Mouse (Mus musculus) hindbrain, embryonic 10.5 days (tissue): ENCODE measurements around the gene Bglap2. TPM values are rescaled to one million over a fixed set of nuclear protein-coding genes. Genes with fewer than 3 reads are reported as not detected.
"Not testable (repeated sequence)": the region's sequence is repeated elsewhere in the genome, so short reads cannot be mapped to it uniquely, and the experiment has no call there.

Experiments used
- DNase-seq: peaks from one replicate; pipeline ENCODE4 v3.0.0-alpha.2; 2017; ENCODE audit warnings: low spot score
- H3K27ac ChIP-seq: fragments of 300-500 bp; sonication (generic); 2 replicates; pipeline ENCODE4 v1.5.1; 2016; ENCODE audit warnings: mild to moderate bottlenecking, moderate library complexity
- H3K27me3 ChIP-seq: fragments of 300-500 bp; sonication (generic); 2 replicates; pipeline ENCODE4 v1.6.1; 2016; ENCODE audit warnings: mild to moderate bottlenecking; ENCODE audit not compliant: poor library complexity, insufficient read depth, severe bottlenecking
- H3K36me3 ChIP-seq: fragments of 300-500 bp; sonication (generic); 2 replicates; pipeline ENCODE4 v1.6.1; 2016; ENCODE audit warnings: mild to moderate bottlenecking, moderate library complexity
- H3K4me1 ChIP-seq: fragments of 300-500 bp; sonication (generic); replicated peaks from 2 replicates; pipeline ENCODE4 v1.6.1; 2016; ENCODE audit warnings: mild to moderate bottlenecking
- H3K4me3 ChIP-seq: fragments of 300-500 bp; sonication (generic); 2 replicates; pipeline ENCODE4 v1.5.1; 2016; ENCODE audit warnings: mild to moderate bottlenecking, moderate library complexity
- H3K9me3 ChIP-seq: fragments of 300-500 bp; sonication (generic); 2 replicates; pipeline ENCODE4 v1.6.1; 2016; ENCODE audit warnings: mild to moderate bottlenecking, moderate library complexity
- WGBS: fragments of 180-500 bp; shearing (Covaris S2); methylation state at CpG from one replicate; pipeline ENCODE4 v1.1.7; 2016; 5-methylcytosine and 5-hydroxymethylcytosine counted together
- polyA plus RNA-seq: library from polyadenylated mRNA; unstranded; fragments of >200 nt; fragmentation: Nextera tagmentation; extraction: Ambion mirVana; gene quantifications from 2 replicates; pipeline ENCODE4 v1.2.1, GENCODE M21; 2016

Bglap2 gene
- polyA plus RNA-seq, 1 experiment from 2014 or later = not detected

GRCm38 (mm10) chr3:88409741-88410644 is 31.5 kb upstream of the Bglap2 start, which contains the start of gene Pmf1:
Gene Pmf1 (minus strand): TSS chr3:88410331.
- Histone ChIP-seq H3K9me3 (no peaks in the 10 kb centered on the region), H3K27me3 (no peaks in the 10 kb centered on the region), H3K27ac (peak within 1 kb of the TSS; percentile 98), H3K4me1 (peaks cover 38% of the 10 kb centered on the region), H3K36me3 (peaks cover 37% of the 10 kb centered on the region), H3K4me3 (peak within 1 kb of the TSS; percentile 89)
- WGBS = under 1% methylated on average over 54 of the region's 54 CpGs
- DNase-seq = peak; percentile 94

- no peaks in the 10 kb centered on the region for H3K9me3 ChIP-seq
- no peak for DNase-seq
- 68% methylated on average over 5 of the region's 5 CpGs for WGBS
- peaks cover 35% of the 10 kb centered on the region for H3K36me3 ChIP-seq
- H3K27me3 ChIP-seq = no peaks in the 10 kb centered on the region
- peak overlapping the region; percentile 98 for H3K27ac ChIP-seq
- H3K4me3 ChIP-seq = peak overlapping the region; percentile 89
- H3K4me1 ChIP-seq = peaks cover 38% of the 10 kb centered on the region
Measured at GRCm38 (mm10) chr3:88408953-88409352, 30.5 kb upstream of the Bglap2 start.

DNA sequence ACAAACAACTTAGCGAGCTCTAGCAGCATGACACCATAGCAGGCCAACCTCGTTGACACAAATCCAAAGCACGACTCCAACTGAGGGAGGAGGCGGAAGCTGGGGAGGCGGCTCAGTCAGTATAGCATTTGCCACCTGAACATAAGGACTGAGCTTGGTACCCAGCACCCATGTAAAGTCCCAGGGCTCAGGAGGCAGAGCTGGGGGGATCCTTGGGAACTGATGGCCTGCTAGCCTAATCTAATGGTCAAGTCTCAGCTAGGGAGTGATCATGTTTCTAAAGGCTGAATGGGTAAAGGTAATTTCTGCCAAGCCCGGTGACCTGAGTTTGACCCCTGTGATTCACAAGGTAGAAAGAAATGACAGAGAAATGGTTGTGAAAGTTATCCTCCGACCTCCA is 29.0 kb upstream of the Bglap2 start:
- H3K9me3 ChIP-seq = no peaks in the 10 kb centered on the region
- peaks cover 38% of the 10 kb centered on the region for H3K4me1 ChIP-seq
- H3K27me3 ChIP-seq = no peaks in the 10 kb centered on the region
- H3K27ac ChIP-seq = no peak overlapping the region
- no peak overlapping the region for H3K4me3 ChIP-seq
- no peak for DNase-seq
- WGBS = 62% methylated on average over 7 of the region's 7 CpGs
- peaks cover 35% of the 10 kb centered on the region for H3K36me3 ChIP-seq

DNA sequence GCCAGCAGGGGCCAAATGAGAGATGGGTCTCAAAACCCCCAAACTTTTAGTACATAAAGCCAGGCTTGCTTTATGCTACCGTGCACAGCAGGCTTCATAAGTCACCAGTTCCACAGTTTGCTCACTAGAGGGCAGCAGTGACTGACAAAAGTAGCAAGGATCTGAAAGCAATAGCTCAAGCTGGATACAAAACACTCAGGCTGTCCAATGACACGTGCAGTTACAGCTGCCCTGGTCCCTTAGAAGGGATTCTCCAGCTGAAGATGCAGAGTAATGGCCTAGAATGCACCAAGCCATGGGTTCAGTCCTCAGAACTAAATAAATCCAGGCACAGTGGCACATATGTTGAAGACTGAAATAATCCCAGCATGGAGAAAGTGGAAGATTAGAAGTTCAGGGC is 28.6 kb upstream of the Bglap2 start:
- no peaks in the 10 kb centered on the region for H3K9me3 ChIP-seq
- no peak overlapping the region for H3K27ac ChIP-seq
- 7% methylated on average over 2 of the region's 2 CpGs for WGBS
- H3K4me3 ChIP-seq = no peak overlapping the region
- no peaks in the 10 kb centered on the region for H3K27me3 ChIP-seq
- peaks cover 35% of the 10 kb centered on the region for H3K36me3 ChIP-seq
- DNase-seq = peak; percentile 74
- H3K4me1 ChIP-seq = peaks cover 38% of the 10 kb centered on the region

- Histone ChIP-seq H3K27ac (no peak overlapping the region), H3K4me1 (peaks cover 25% of the 10 kb centered on the region), H3K9me3 (no peaks in the 10 kb centered on the region), H3K27me3 (no peaks in the 10 kb centered on the region), H3K36me3 (peaks cover 47% of the 10 kb centered on the region), H3K4me3 (no peak overlapping the region)
- DNase-seq = no peak
- WGBS = 90% methylated on average over 10 of the region's 10 CpGs
Measured at GRCm38 (mm10) chr3:88403522-88404230, 25.2 kb upstream of the Bglap2 start.

DNA sequence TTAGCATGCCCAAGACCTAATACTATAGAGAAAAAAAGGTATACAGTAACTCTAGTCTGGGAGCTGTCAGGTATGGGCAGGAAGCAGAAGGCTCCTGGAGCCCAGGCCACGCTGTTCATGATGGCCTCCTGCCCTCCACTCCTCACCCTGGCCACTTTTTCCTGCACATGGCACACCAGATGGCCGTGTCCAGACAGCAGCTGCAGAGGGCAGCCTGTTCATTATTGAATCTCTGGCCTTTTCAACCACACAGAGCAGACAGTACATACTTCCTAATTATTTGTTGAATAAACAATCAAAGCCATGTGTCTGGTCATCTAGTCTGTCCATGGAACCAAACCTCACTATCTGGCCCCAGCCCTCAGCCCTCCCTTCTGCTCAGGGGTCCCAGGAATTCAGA is 20.2 kb upstream of the Bglap2 start:
- H3K36me3 ChIP-seq = peaks cover 81% of the 10 kb centered on the region
- 76% methylated on average over 2 of the region's 2 CpGs for WGBS

DNA sequence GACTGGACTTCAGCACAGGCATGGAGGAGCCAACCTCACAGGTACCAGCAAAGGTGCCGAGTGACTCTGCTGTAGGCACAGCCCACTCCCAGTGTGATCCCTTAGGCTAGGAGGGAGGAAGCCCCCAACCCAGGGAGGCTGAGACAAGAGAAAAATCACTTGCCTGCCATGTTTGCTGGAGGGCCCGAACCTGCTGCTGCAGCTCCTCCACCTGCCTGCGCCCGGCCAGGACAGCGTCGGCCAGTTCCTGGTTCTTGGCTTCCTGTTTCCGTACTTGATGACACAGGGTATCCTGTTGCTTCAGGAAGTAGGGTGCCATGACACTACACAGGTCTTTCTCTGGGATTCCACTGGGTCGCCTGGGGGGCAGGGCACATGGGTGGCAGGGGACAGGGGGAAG is 17.2 kb upstream of the Bglap2 start:
- Histone ChIP-seq H3K27me3 (no peaks in the 10 kb centered on the region), H3K4me3 (no peak overlapping the region), H3K9me3 (no peaks in the 10 kb centered on the region), H3K4me1 (0 out of 2 replicates have a peak, but pooled peaks cover 7% of the 10 kb centered on the region), H3K36me3 (peaks cover 76% of the 10 kb centered on the region), H3K27ac (no peak overlapping the region)
- DNase-seq = no peak
- 90% methylated on average over 8 of the region's 8 CpGs for WGBS

More for the DNA sequence above, 20.2 kb upstream of the Bglap2 start:
- Histone ChIP-seq H3K4me1 (0 out of 2 replicates have a peak, but pooled peaks cover 7% of the 10 kb centered on the region), H3K27ac (peak overlapping the region; percentile 23; the same call in 1 of the 2 replicates), H3K9me3 (no peaks in the 10 kb centered on the region), H3K27me3 (no peaks in the 10 kb centered on the region), H3K4me3 (no peak overlapping the region)
- peak; percentile 17 for DNase-seq

DNA sequence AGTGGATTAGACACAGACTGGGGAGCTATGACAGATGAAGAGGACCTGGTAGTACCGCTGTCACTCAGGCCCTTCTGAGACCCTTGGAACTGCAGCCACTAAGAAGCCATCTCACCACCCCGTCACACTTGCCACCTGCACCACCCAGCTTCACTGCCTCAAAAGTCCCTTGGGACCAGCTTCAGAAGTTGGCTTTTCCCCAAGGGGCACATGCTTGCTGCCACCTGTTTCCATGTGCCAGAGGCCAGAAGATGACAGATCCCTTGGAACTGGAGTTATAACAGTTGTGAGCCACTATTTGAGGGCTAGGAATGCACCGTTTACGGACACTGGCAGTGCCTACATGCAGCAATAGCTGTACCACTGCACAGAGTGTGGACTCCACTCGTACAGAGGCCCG is 16.8 kb upstream of the Bglap2 start:
- no peak for DNase-seq
- no peaks in the 10 kb centered on the region for H3K9me3 ChIP-seq
- H3K27me3 ChIP-seq = no peaks in the 10 kb centered on the region
- no peak overlapping the region for H3K27ac ChIP-seq
- H3K4me3 ChIP-seq = no peak overlapping the region
- H3K36me3 ChIP-seq = peaks cover 77% of the 10 kb centered on the region
- H3K4me1 ChIP-seq = 0 out of 2 replicates have a peak, but pooled peaks cover 7% of the 10 kb centered on the region
- 98% methylated on average over 6 of the region's 6 CpGs for WGBS

- Histone ChIP-seq H3K4me3 (no peak overlapping the region), H3K27me3 (no peaks in the 10 kb centered on the region), H3K36me3 (peaks cover 69% of the 10 kb centered on the region), H3K4me1 (0 out of 2 replicates have a peak, but pooled peaks cover 3% of the 10 kb centered on the region), H3K9me3 (no peaks in the 10 kb centered on the region), H3K27ac (no peak overlapping the region)
- WGBS = 92% methylated on average over 9 of the region's 9 CpGs
- DNase-seq = no peak
Measured at GRCm38 (mm10) chr3:88393776-88394375, 15.4 kb upstream of the Bglap2 start.

DNA sequence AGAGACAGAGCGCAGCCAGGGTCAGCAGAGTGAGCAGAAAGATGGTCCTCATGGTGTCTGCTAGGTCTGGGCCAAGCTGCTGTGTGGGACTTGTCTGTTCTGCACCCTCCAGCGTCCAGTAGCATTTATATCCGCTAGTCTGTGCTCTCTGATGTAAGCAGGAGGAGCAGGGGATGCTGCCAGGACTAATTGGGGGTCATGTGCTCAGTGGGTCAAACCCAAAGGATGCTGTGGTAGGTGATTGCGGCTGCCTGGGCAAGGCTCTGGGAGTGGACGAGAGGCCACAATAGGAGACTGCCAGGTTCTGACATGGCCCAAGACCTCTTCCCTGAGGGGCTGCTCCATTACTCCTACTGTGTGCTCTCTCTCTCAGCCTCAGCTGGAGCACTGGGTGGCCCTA is 5.9 kb upstream of the Bglap2 start, which contains the start of gene Bglap:
Bglap (minus strand) TSS at position 101 of the 400 bp plus-strand sequence.
- DNase-seq = no peak
- Histone ChIP-seq H3K27ac (no peak within 1 kb of the TSS), H3K9me3 (no peaks in the 10 kb centered on the region), H3K4me3 (no peak within 1 kb of the TSS), H3K36me3 (no peaks in the 10 kb centered on the region), H3K4me1 (peaks cover 11% of the 10 kb centered on the region), H3K27me3 (no peaks in the 10 kb centered on the region)
- 79% methylated on average over 5 of the region's 5 CpGs for WGBS

GRCm38 (mm10) chr3:88382383-88382782 is 3.9 kb upstream of the Bglap2 start:
- not testable (repeated sequence) for H3K27ac ChIP-seq, H3K4me3 ChIP-seq, H3K9me3 ChIP-seq, H3K27me3 ChIP-seq, DNase-seq, H3K36me3 ChIP-seq
- 56% methylated on average over 2 of the region's 7 CpGs for WGBS
- H3K4me1 ChIP-seq = peaks cover 11% of the 10 kb centered on the region

- H3K36me3 ChIP-seq, H3K9me3 ChIP-seq, H3K27me3 ChIP-seq: not testable (repeated sequence)
- Histone ChIP-seq H3K4me1 (peaks cover 11% of the 10 kb centered on the region), H3K4me3 (peak overlapping the region; percentile 45), H3K27ac (peak overlapping the region; percentile 86)
- WGBS = 6% methylated on average over 22 of the region's 22 CpGs
- DNase-seq = peak; percentile 74
Measured at GRCm38 (mm10) chr3:88381389-88382315, 3.2 kb upstream of the Bglap2 start.
